Mouse (Mus musculus) midbrain, embryonic 11.5 days (tissue): ENCODE data around the gene Scamp3. TPM values are rescaled to one million over a fixed set of nuclear protein-coding genes. Genes with fewer than 3 reads are reported as not detected.

ENCODE experiments used
- ATAC-seq: fragments of 200-750 bp; cut with Nextera tagmentation; 2 replicates; pipeline ENCODE4 v1.8.0; 2017; ENCODE audit warnings: moderate TSS enrichment, moderate library complexity; ENCODE audit not compliant: low FRiP score
- DNase-seq: peaks from one replicate; pipeline ENCODE4 v3.0.0; 2015; ENCODE audit warnings: low spot score; ENCODE audit errors: missing footprints
- H3K27ac ChIP-seq: fragments of 300-500 bp; sonication (generic); 2 replicates; pipeline ENCODE4 v1.5.1; 2014; ENCODE audit warnings: low read depth, low read length
- H3K27me3 ChIP-seq: fragments of 300-500 bp; sonication (generic); 2 replicates; pipeline ENCODE4 v1.6.1; 2014; ENCODE audit warnings: mild to moderate bottlenecking, low read length, moderate library complexity, mixed read lengths; ENCODE audit not compliant: control insufficient read depth, insufficient read depth
- H3K36me3 ChIP-seq: fragments of 300-500 bp; sonication (generic); 2 replicates; pipeline ENCODE4 v1.6.1; 2014; ENCODE audit warnings: mild to moderate bottlenecking, low read length, moderate library complexity, mixed read lengths; ENCODE audit not compliant: control insufficient read depth, insufficient read depth
- H3K4me1 ChIP-seq: fragments of 300-500 bp; sonication (generic); 2 replicates; pipeline ENCODE4 v1.6.1; 2014; ENCODE audit warnings: low read length; ENCODE audit not compliant: control insufficient read depth, insufficient read depth
- H3K4me2 ChIP-seq: fragments of 300-500 bp; sonication (generic); 2 replicates; pipeline ENCODE4 v1.6.1; 2014; ENCODE audit warnings: mild to moderate bottlenecking, moderate library complexity
- H3K4me3 ChIP-seq: fragments of 300-500 bp; sonication (generic); 2 replicates; pipeline ENCODE4 v1.5.1; 2014; ENCODE audit warnings: low read depth, low read length
- H3K9ac ChIP-seq: fragments of 300-500 bp; sonication (generic); 2 replicates; pipeline ENCODE4 v1.6.1; 2014; ENCODE audit warnings: low read length
- H3K9me3 ChIP-seq: fragments of 300-500 bp; sonication (generic); 2 replicates; pipeline ENCODE4 v1.6.1; 2016; ENCODE audit warnings: low read length; ENCODE audit not compliant: control insufficient read depth
- WGBS: fragments of 180-500 bp; shearing (Covaris S2); extraction: QIAGEN DNeasy Blood & Tissue Kit; methylation state at CpG from one replicate; pipeline ENCODE4 v1.1.7; 2014; 5-methylcytosine and 5-hydroxymethylcytosine counted together
- polyA plus RNA-seq: library from polyadenylated mRNA; unstranded; fragments of >200 nt; fragmentation: Nextera tagmentation; extraction: Ambion mirVana; gene quantifications from 2 replicates; pipeline ENCODE4 v1.2.1, GENCODE M21; 2014

Gene Scamp3
- polyA plus RNA-seq, 1 experiment from 2014 or later = 74.4 TPM

- Histone ChIP-seq H3K4me2 (no peak overlapping the region), H3K9ac (no peak overlapping the region), H3K9me3 (no peaks in the 10 kb centered on the region), H3K4me1 (peaks cover 7% of the 10 kb centered on the region), H3K36me3 (no peaks in the 10 kb centered on the region), H3K27ac (no peak overlapping the region), H3K4me3 (no peak overlapping the region), H3K27me3 (peaks cover 5% of the 10 kb centered on the region; the same call in 1 of the 2 replicates)
- ATAC-seq = no peak
- WGBS = 26% methylated on average over 8 of the region's 8 CpGs
- no peak for DNase-seq
These were observed 31.7 kb upstream of the Scamp3 start for GRCm38 (mm10) chr3:89145566-89145965.

- no peak overlapping the region for H3K9ac ChIP-seq
These were observed 29.9 kb upstream of the Scamp3 start for GRCm38 (mm10) chr3:89147101-89147978.

GRCm38 (mm10) chr3:89147979-89148311 lies 29.3 kb upstream of the Scamp3 start:
- Histone ChIP-seq H3K4me1 (peaks cover 7% of the 10 kb centered on the region), H3K27me3 (peaks cover 5% of the 10 kb centered on the region; the same call in 1 of the 2 replicates), H3K9ac (no peak overlapping the region), H3K4me3 (no peak overlapping the region), H3K36me3 (no peaks in the 10 kb centered on the region), H3K4me2 (peak overlapping the region; percentile 27), H3K9me3 (no peaks in the 10 kb centered on the region), H3K27ac (no peak overlapping the region)
- no peak for ATAC-seq
- WGBS = 11% methylated on average over 15 of the region's 15 CpGs
- no peak for DNase-seq

More at GRCm38 (mm10) chr3:89147101-89147978, 29.9 kb upstream of the Scamp3 start:
- ATAC-seq = 0 out of 2 replicates have a peak, but pooled peaks have one; percentile 27
- no peak for DNase-seq
- Histone ChIP-seq H3K4me2 (peak overlapping the region; percentile 27), H3K9me3 (no peaks in the 10 kb centered on the region), H3K27ac (no peak overlapping the region), H3K4me1 (peaks cover 7% of the 10 kb centered on the region), H3K4me3 (no peak overlapping the region), H3K27me3 (peaks cover 5% of the 10 kb centered on the region; the same call in 1 of the 2 replicates), H3K36me3 (no peaks in the 10 kb centered on the region)
- 24% methylated on average over 26 of the region's 26 CpGs for WGBS

- peaks cover 7% of the 10 kb centered on the region for H3K4me1 ChIP-seq
- no peaks in the 10 kb centered on the region for H3K9me3 ChIP-seq
- 70% methylated on average over 14 of the region's 14 CpGs for WGBS
- DNase-seq (no peak), ATAC-seq (no peak)
- H3K36me3 ChIP-seq = no peaks in the 10 kb centered on the region
- H3K27ac ChIP-seq = no peak overlapping the region
- H3K27me3 ChIP-seq = peaks cover 5% of the 10 kb centered on the region; the same call in 1 of the 2 replicates
- no peak overlapping the region for H3K4me2 ChIP-seq
- H3K9ac ChIP-seq = no peak overlapping the region
- no peak overlapping the region for H3K4me3 ChIP-seq
These were observed 28.7 kb upstream of the Scamp3 start for GRCm38 (mm10) chr3:89148567-89148966.

- Histone ChIP-seq H3K4me3 (no peak overlapping the region), H3K4me1 (peaks cover 5% of the 10 kb centered on the region), H3K4me2 (no peak overlapping the region), H3K27ac (no peak overlapping the region), H3K9ac (no peak overlapping the region), H3K27me3 (no peaks in the 10 kb centered on the region; the same call in 1 of the 2 replicates), H3K36me3 (no peaks in the 10 kb centered on the region), H3K9me3 (no peaks in the 10 kb centered on the region)
- 63% methylated on average over 17 of the region's 17 CpGs for WGBS
- DNase-seq (no peak), ATAC-seq (no peak)
These were observed 25.0 kb upstream of the Scamp3 start for GRCm38 (mm10) chr3:89152084-89152835.

- DNase-seq (no peak), ATAC-seq (no peak)
- WGBS = 90% methylated on average over 8 of the region's 8 CpGs
- Histone ChIP-seq H3K9me3 (no peaks in the 10 kb centered on the region), H3K27me3 (no peaks in the 10 kb centered on the region), H3K36me3 (no peaks in the 10 kb centered on the region), H3K4me2 (no peak overlapping the region), H3K9ac (no peak overlapping the region), H3K4me1 (peaks cover 4% of the 10 kb centered on the region; the same call in 1 of the 2 replicates), H3K4me3 (no peak overlapping the region), H3K27ac (no peak overlapping the region)
These were observed 20.3 kb upstream of the Scamp3 start for GRCm38 (mm10) chr3:89156951-89157350.

GRCm38 (mm10) chr3:89158651-89159050 lies 18.6 kb upstream of the Scamp3 start:
- H3K9me3 ChIP-seq = no peaks in the 10 kb centered on the region
- H3K9ac ChIP-seq = no peak overlapping the region; the same call in 1 of the 2 replicates
- H3K27ac ChIP-seq = no peak overlapping the region
- H3K36me3 ChIP-seq = no peaks in the 10 kb centered on the region
- H3K27me3 ChIP-seq = no peaks in the 10 kb centered on the region
- H3K4me2 ChIP-seq = peak overlapping the region; percentile 98
- DNase-seq (no peak), ATAC-seq (no peak)
- 22% methylated on average over 7 of the region's 7 CpGs for WGBS
- H3K4me1 ChIP-seq = peaks cover 4% of the 10 kb centered on the region; the same call in 1 of the 2 replicates
- peak overlapping the region; percentile 72 for H3K4me3 ChIP-seq

- H3K27me3 ChIP-seq = no peaks in the 10 kb centered on the region
- no peak for ATAC-seq
These were observed 18.1 kb upstream of the Scamp3 start for GRCm38 (mm10) chr3:89159211-89159610.

More at GRCm38 (mm10) chr3:89159211-89159610, 18.1 kb upstream of the Scamp3 start:
- DNase-seq = peak; percentile 94
- Histone ChIP-seq H3K4me3 (peak overlapping the region; percentile 72), H3K9ac (peak overlapping the region; percentile 71), H3K36me3 (no peaks in the 10 kb centered on the region), H3K4me2 (peak overlapping the region; percentile 98), H3K9me3 (no peaks in the 10 kb centered on the region), H3K4me1 (peaks cover 7% of the 10 kb centered on the region; the same call in 1 of the 2 replicates), H3K27ac (no peak overlapping the region)
- WGBS = under 1% methylated on average over 13 of the region's 13 CpGs
